8 mouse cellular contexts compared by ENCODE assay signal in genomic region chr4:150008325-150008852, GRCm38 (mm10). TPM values are rescaled to one million over a fixed set of nuclear protein-coding genes. Genes with fewer than 3 reads are reported as not detected.
DNase-seq lines count a peak whose midpoint lies in the region; ATAC-seq and TF ChIP-seq lines count a peak whose summit lies in the region.

No protein-coding gene starts in this region.

- peaks cover 20% of the 10 kb centered on the region for H3K27me3 ChIP-seq in E14TG2a.4 (ENCODE audit: insufficient read depth, low read length)
- no peaks in the 10 kb centered on the region for H3K27me3 ChIP-seq in forebrain, embryonic 11.5 days (ENCODE audit: control insufficient read depth, insufficient read depth, low read length)
- no peaks in the 10 kb centered on the region for H3K27me3 ChIP-seq in heart, embryonic 16.5 days (ENCODE audit: control insufficient read depth, insufficient read depth, low read length)

- under 1% methylated on average over 42 of the region's 42 CpGs for WGBS in forebrain, embryonic 11.5 days
- WGBS in heart, embryonic 16.5 days = under 1% methylated on average over 39 of the region's 42 CpGs

- H3K4me3 ChIP-seq in E14TG2a.4 (replicated peaks; ENCODE audit: low read length) = peak overlapping the region; percentile 87
- peak overlapping the region; percentile 67 for H3K4me3 ChIP-seq in brown adipose tissue, adult 24 weeks (ENCODE audit: insufficient read depth, low read depth, low read length)
- H3K4me3 ChIP-seq in forebrain, embryonic 11.5 days (ENCODE audit: low read depth, low read length) = peak overlapping the region; percentile 68
- peak overlapping the region; percentile 74 for H3K4me3 ChIP-seq in heart, embryonic 16.5 days (ENCODE audit: low read length)

- peak overlapping the region; percentile 50 for H3K4me2 ChIP-seq in forebrain, embryonic 11.5 days (ENCODE audit: low read depth, low read length, severe bottlenecking)
- peak overlapping the region; percentile 86 for H3K4me2 ChIP-seq in heart, embryonic 16.5 days (ENCODE audit: low read depth, low read length)

- peak; percentile 88 for DNase-seq in forebrain, embryonic 11.5 days (ENCODE audit: low spot score)
- DNase-seq in kidney, postnatal 25 days = peak; percentile 80 to 92
- DNase-seq in lung, postnatal 10 days = peak; percentile 94
- peak; percentile 48 for DNase-seq in ovary, postnatal 10 days (ENCODE audit: low spot score)
- peak; percentile 89 for DNase-seq in thymus, postnatal 14 days

- H3K9ac ChIP-seq in forebrain, embryonic 11.5 days (ENCODE audit: low read length) = peak overlapping the region; percentile 84
- H3K9ac ChIP-seq in heart, embryonic 16.5 days (ENCODE audit: low read length) = peak overlapping the region; percentile 90

- H3K4me1 ChIP-seq in E14TG2a.4 (replicated peaks; ENCODE audit: low read depth, low read length) = peaks cover 64% of the 10 kb centered on the region
- peaks cover 11% of the 10 kb centered on the region for H3K4me1 ChIP-seq in brown adipose tissue, adult 24 weeks (ENCODE audit: control insufficient read depth, insufficient read depth, insufficient read length, low read length)
- H3K4me1 ChIP-seq in forebrain, embryonic 11.5 days (replicated peaks; ENCODE audit: control insufficient read depth, insufficient read depth, low read length) = no peaks in the 10 kb centered on the region
- H3K4me1 ChIP-seq in heart, embryonic 16.5 days (ENCODE audit: control insufficient read depth, insufficient read depth, low read length) = peaks cover 40% of the 10 kb centered on the region

- ATAC-seq in forebrain, embryonic 11.5 days (replicated peaks; ENCODE audit: low FRiP score) = peak; percentile 88
- ATAC-seq in heart, embryonic 16.5 days (replicated peaks; ENCODE audit: extremely low read depth, insufficient read depth, low FRiP score) = peak; percentile 87

- peak overlapping the region; percentile 59 for H3K27ac ChIP-seq in brown adipose tissue, adult 24 weeks (replicated peaks; ENCODE audit: low read depth, low read length)
- H3K27ac ChIP-seq in forebrain, embryonic 11.5 days (ENCODE audit: low read depth, low read length) = peak overlapping the region; percentile 71
- peak overlapping the region; percentile 98 for H3K27ac ChIP-seq in heart, embryonic 16.5 days (ENCODE audit: low read length)

- peak; percentile 27; the same call in 1 of the 2 replicates for TF ChIP-seq CTCF in E14TG2a.4 (conservative IDR thresholded peaks at IDR 0.05; ENCODE audit: low read length)

- no peaks in the 10 kb centered on the region for H3K36me3 ChIP-seq in E14TG2a.4 (ENCODE audit: insufficient read depth, low read length)
- no peaks in the 10 kb centered on the region for H3K36me3 ChIP-seq in forebrain, embryonic 11.5 days (ENCODE audit: control insufficient read depth, insufficient read depth, low read length)
- no peaks in the 10 kb centered on the region for H3K36me3 ChIP-seq in heart, embryonic 16.5 days (ENCODE audit: control insufficient read depth, insufficient read depth)

- H3K9me3 ChIP-seq in E14TG2a.4 (ENCODE audit: low read length) = no peaks in the 10 kb centered on the region
- no peaks in the 10 kb centered on the region for H3K9me3 ChIP-seq in forebrain, embryonic 11.5 days (ENCODE audit: control insufficient read depth, low read length)
- H3K9me3 ChIP-seq in heart, embryonic 16.5 days (replicated peaks; ENCODE audit: control insufficient read depth, low read length) = peaks cover 3% of the 10 kb centered on the region; the same call in 1 of the 2 replicates

RNA-seq across cellular contexts. Expression of gene H6pd, which starts 0.4 kb away (rescaled TPM):
- polyA plus RNA-seq in brown adipose tissue, adult 24 weeks (2012; ENCODE audit: insufficient read depth, insufficient read length, missing spikeins) = 66.4 and 85.8 TPM in 2 replicates
- polyA plus RNA-seq in forebrain, embryonic 11.5 days (2014; fragmentation: Nextera tagmentation; extraction: Ambion mirVana) = 2.1 and 2.5 TPM in 2 replicates
- polyA plus RNA-seq in heart, embryonic 16.5 days (2015; fragmentation: Nextera tagmentation; extraction: Ambion mirVana) = 11.4 and 14.6 TPM in 2 replicates

RNA-seq across cellular contexts. Expression of gene Spsb1, which starts 53.5 kb away (rescaled TPM):
- 24.3 and 32.5 TPM in 2 replicates for polyA plus RNA-seq in brown adipose tissue, adult 24 weeks (2012; ENCODE audit: insufficient read depth, insufficient read length, missing spikeins)
- 7.5 and 7.8 TPM in 2 replicates for polyA plus RNA-seq in forebrain, embryonic 11.5 days (2014; fragmentation: Nextera tagmentation; extraction: Ambion mirVana)
- polyA plus RNA-seq in heart, embryonic 16.5 days (2015; fragmentation: Nextera tagmentation; extraction: Ambion mirVana) = 10.5 and 12.4 TPM in 2 replicates

Comparison
In these comparisons a context has a peak if more than half of its experiments do, and no peak if none do; other contexts are left out.
1. Peak in every context shown above with its lines: DNase-seq, ATAC-seq, H3K4me3 ChIP-seq and H3K27ac ChIP-seq.